Mouse (Mus musculus): ENCODE measurements around the gene Pax4. TPM values are rescaled to one million over a fixed set of nuclear protein-coding genes. Genes with fewer than 3 reads are reported as not detected.

Gene Pax4
- total RNA-seq, 1 experiment from 2014 or later: not detected

GRCm38 (mm10) chr6:28450977-28451376, 1.8 kb upstream of the Pax4 start:
- ATAC-seq (replicated peaks; ENCODE audit: low read depth, poor library complexity, severe bottlenecking): no peak

DNA sequence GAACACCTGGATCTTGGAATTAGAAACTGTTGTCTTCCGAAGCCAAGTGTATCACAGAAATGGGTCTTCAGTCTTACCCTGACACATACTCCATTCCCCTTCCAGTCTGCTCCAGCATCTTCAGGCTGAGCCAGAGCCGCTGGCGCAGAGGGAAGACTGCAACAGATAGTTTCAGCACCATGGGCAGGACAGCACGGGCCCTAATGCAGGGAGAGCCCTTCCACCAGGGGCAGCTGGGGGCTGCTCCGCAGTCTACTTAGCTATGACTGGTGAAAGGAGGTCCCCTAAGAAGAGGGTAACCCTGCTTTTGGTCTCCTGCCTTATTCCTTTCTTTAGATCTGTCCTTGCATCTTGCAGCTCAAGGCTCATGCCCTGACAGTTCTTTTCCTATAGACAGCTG, 1.3 kb upstream of the Pax4 start:
- ATAC-seq (replicated peaks; ENCODE audit: low read depth, poor library complexity, severe bottlenecking): no peak

- no peak for ATAC-seq (replicated peaks; ENCODE audit: low read depth, poor library complexity, severe bottlenecking)
Measured at GRCm38 (mm10) chr6:28447937-28448336, 1.2 kb downstream of the Pax4 start.

DNA sequence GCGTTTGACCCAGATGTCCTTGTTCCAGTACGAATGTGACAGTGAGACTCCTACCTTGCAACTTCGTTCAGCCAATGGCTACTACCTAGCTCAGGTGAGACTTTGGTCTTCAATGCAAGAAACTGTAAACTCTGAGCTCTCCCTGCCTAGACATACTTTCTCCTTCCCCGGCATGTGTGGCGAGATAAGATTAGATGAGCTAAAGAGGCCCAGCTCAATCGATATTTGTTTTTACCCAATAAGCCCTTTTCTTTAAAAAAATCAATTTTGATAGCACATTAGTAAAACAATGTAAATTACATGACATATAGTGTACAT, 17.7 kb downstream of the Pax4 start:
- ATAC-seq (replicated peaks; ENCODE audit: low read depth, poor library complexity, severe bottlenecking): no peak

- peak; percentile 30; the same call in 1 of the 2 replicates for ATAC-seq (replicated peaks; ENCODE audit: low read depth, poor library complexity, severe bottlenecking)
Measured at GRCm38 (mm10) chr6:28430795-28431537, 18.2 kb downstream of the Pax4 start.

- ATAC-seq (replicated peaks; ENCODE audit: low read depth, poor library complexity, severe bottlenecking): no peak
Measured at GRCm38 (mm10) chr6:28429870-28430269, 19.3 kb downstream of the Pax4 start.

GRCm38 (mm10) chr6:28428290-28428689, 20.9 kb downstream of the Pax4 start, which contains the start of gene Gcc1:
Gcc1 (minus strand) TSS chr6:28428390.
- no peak for ATAC-seq (replicated peaks; ENCODE audit: low read depth, poor library complexity, severe bottlenecking)

DNA sequence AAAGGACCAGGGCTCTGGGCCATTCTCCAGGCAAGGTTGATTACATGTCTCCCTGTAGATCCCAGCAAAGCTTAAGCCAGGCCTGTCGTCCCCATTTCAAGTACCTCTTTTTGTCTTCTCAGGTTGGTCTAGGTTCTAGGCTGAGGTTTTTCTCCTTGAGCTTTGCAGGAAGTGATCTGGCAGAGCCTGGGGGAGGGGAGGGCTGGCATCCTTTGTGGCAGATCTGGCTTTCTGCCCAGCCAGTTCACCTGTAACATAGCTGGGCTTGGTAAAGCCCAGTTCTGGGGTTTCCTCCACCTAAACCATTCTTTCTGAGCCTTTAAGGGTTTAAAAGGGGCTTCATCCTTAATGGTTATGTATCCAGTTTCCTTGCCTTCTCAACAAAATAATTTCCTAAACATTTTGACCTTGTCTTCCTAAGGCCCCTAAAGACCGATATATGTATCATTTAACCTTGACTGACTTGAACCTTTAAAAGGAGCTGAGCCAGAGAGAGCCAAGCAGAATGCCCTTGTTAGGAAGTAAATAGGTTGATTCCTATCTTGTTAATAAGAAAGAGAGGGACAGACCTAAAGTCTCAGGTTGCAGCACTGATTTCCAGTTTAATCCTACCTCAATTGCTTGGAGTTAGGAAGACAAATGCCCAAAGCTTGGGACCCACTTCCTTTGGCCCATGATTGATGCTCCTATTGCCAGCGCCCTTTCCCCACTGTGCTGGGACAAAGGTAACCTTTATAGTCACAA, 21.9 kb downstream of the Pax4 start, which contains the start of gene Fscn3:
Fscn3 (plus strand) TSS at position 694 of the 744 bp plus-strand sequence.
- no peak for ATAC-seq (replicated peaks; ENCODE audit: low read depth, poor library complexity, severe bottlenecking)

DNA sequence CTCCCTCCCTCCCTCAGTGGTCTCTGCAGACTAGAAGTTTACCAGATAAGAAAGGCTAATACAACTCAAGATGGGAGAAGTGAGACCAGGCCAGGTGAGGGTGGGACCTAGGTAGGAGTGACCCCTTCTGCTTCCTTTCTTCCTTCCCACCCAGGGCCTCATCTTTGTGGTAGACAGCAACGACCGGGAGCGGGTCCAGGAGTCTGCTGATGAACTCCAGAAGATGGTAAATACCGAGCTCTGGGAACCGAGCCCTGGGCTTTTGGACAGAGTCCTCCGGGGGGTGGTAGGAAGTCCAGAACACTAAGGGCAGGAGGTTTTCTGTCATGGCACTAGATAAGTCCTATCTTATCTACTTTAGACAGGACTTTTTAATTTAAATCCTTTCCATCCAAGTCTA, 24.1 kb downstream of the Pax4 start:
- ATAC-seq (replicated peaks; ENCODE audit: low read depth, poor library complexity, severe bottlenecking): no peak

- no peak for ATAC-seq (replicated peaks; ENCODE audit: low read depth, poor library complexity, severe bottlenecking)
Measured at GRCm38 (mm10) chr6:28423767-28424695, 25.1 kb downstream of the Pax4 start.

GRCm38 (mm10) chr6:28423313-28423712, 25.8 kb downstream of the Pax4 start, which contains the start of gene Arf5:
Arf5 (plus strand) TSS chr6:28423560.
- peak; percentile 20 for ATAC-seq (replicated peaks; ENCODE audit: low read depth, poor library complexity, severe bottlenecking)

DNA sequence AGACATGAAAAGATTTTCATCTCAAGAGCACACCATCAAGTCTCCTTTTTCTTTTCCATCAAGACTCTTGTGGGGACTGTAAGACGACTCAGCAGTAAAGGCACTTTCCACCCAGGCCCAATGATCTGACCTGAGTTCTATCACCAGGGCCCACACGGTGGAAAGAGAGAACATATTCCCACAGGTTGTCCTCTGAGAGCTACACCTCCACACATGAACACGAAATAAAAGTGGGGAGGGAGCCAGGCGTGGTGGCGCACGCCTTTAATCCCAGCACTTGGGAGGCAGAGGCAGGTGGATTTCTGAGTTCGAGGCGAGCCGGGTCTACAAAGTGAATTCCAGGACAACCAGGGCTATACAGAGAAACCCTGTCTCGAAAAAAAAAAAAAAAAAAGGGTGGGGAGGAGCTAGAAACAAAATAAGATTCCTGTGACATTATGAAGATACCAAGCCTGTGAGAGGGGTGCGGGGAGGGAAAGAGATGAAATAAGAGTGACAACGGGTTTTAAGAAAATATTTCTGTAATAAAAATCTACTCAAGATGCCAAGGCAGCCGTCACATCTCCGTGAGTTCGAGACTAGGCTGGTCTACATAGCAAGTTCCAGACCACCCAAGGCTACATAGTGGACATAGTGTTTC, 26.4 kb downstream of the Pax4 start:
- no peak for ATAC-seq (replicated peaks; ENCODE audit: low read depth, poor library complexity, severe bottlenecking)

- peak; percentile 86 for ATAC-seq (replicated peaks; ENCODE audit: low read depth, poor library complexity, severe bottlenecking)
Measured at GRCm38 (mm10) chr6:28421469-28422000, 27.6 kb downstream of the Pax4 start.

- no peak for ATAC-seq (replicated peaks; ENCODE audit: low read depth, poor library complexity, severe bottlenecking)
Measured at GRCm38 (mm10) chr6:28420865-28421264, 28.3 kb downstream of the Pax4 start.

GRCm38 (mm10) chr6:28420361-28420760, 28.8 kb downstream of the Pax4 start:
- ATAC-seq (replicated peaks; ENCODE audit: low read depth, poor library complexity, severe bottlenecking): no peak

DNA sequence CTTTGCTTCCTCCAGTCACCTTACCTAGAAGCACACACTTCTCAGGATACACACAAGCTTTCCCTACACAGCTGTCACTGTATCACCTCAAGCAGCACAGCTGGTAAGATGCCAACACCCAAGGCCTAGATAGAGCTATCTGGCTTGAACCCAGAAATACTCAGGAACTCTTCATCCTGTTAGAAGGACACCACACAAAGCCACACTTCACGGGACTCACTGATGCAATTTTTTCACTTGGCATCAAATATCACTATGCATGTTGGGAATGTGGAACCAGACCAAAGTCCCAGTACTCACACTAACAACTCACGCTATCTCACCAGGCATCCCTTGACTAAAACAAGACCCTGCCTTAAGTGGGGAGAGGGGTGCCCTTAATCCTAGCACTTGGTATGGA, 29.5 kb downstream of the Pax4 start:
- no peak for ATAC-seq (replicated peaks; ENCODE audit: low read depth, poor library complexity, severe bottlenecking)

DNA sequence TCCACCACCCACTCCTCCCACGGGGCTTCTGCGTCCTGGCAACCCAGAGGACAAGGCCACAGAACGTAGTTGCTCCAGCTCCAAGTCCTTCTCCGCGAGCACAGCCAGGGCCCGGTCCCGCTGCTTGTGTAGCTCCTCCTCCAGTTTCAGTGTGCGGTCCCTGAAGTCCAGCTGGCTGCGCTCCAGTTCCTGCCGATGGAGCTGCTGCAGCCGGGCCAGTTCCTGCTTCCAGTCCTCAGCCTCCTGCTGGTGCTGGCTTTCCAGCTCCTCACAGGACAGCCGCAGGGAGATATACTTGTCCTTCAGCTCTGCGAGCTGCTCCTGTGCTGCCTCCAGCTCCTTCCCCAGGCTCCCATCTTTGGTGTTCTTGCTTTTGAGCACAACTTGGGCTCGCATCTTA, 30.7 kb downstream of the Pax4 start:
- ATAC-seq (replicated peaks; ENCODE audit: low read depth, poor library complexity, severe bottlenecking): no peak

DNA sequence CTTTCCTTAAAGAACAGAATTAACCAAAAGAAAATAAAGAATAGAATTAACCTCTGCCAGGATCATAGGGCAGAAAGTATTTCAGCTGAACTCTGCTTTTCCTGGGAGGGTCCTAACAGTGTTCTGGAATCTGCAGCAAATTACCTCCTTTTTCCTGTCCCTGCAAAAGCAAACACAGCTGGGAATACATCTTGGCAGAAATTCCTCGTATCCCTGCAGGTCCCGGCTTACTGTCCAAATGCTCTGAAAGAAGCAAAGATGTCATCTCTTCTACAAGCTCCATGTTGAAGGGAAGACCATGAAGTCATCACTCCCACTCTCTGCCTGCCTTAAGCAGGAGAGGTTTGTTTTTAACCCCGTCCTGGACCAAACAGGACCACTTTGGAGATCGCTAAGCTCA, 32.2 kb downstream of the Pax4 start:
- no peak for ATAC-seq (replicated peaks; ENCODE audit: low read depth, poor library complexity, severe bottlenecking)

DNA sequence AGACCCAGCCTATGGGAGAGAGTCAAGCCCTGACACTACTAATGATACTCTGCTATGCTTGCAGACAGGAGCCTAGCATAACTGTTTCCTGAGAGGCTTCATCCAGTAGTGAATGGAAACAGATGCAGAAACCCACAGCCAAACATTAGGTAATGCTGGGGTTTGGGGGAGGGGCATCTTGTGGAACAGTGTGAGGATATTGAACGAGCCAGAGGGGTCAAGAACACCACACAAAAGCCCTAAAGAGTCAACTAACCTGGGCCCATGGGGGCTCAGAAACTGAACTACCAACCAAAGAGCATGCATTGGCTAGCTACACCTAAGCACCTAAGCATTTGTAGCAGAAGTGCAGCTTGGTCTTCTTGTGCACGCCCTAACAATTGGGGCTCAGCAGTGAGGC, 37.9 kb downstream of the Pax4 start:
- no peak for ATAC-seq (replicated peaks; ENCODE audit: low read depth, poor library complexity, severe bottlenecking)

DNA sequence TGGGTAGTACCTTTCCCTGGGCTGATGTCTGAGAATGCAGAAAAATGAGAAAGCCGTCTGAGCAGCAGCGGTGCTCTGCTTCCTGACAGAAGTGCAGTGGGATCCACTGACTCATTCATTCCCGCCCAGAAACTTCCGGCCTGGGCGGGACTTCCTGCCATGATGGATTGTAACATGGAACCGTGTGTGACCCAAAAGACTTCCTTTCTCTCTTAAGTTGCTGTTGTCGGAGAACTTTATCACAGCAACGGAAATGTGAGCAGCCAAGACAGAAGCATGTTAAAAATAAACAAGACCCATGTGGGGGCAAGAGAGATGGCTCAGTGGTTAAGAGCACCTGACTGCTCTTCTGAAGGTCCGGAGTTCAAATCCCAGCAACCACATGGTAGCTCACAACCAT, 39.1 kb downstream of the Pax4 start:
- ATAC-seq (replicated peaks; ENCODE audit: low read depth, poor library complexity, severe bottlenecking): peak; percentile 87

All from common myeloid progenitor, adult 5-6 weeks (primary cell).